Mouse (Mus musculus) embryonic facial prominence, embryonic 11.5 days (tissue): ENCODE measurements at regions not wholly inside any gene's neighbourhood (a gene's known extent, or its start where the extent isn't known, plus 50 kb on each side); places are given as distances from the start of the nearest gene placed in this dataset.

ENCODE experiments used
- ATAC-seq: fragments of 200-750 bp; cut with Nextera tagmentation; replicated peaks from 2 replicates; pipeline ENCODE4 v1.8.0; 2017; ENCODE audit warnings: low read depth; ENCODE audit not compliant: insufficient number of reproducible peaks, low FRiP score, low TSS enrichment
- DNase-seq: peaks from one replicate; pipeline ENCODE4 v3.0.0-alpha.2; 2015; ENCODE audit warnings: low spot score
- H3K27ac ChIP-seq: fragments of 300-500 bp; sonication (generic); replicated peaks from 2 replicates; pipeline ENCODE4 v1.5.1; 2014; ENCODE audit warnings: mild to moderate bottlenecking, low read depth, low read length, control low read depth
- H3K27me3 ChIP-seq: fragments of 300-500 bp; sonication (generic); 2 replicates; pipeline ENCODE4 v1.6.1; 2014; ENCODE audit warnings: mild to moderate bottlenecking, low read length, moderate library complexity, mixed read lengths; ENCODE audit not compliant: control insufficient read depth, insufficient read depth
- H3K36me3 ChIP-seq: fragments of 300-500 bp; sonication (generic); replicated peaks from 2 replicates; pipeline ENCODE4 v1.6.1; 2014; ENCODE audit warnings: low read depth, mild to moderate bottlenecking, low read length, moderate library complexity, mixed read lengths; ENCODE audit not compliant: control insufficient read depth, insufficient read depth
- H3K4me1 ChIP-seq: fragments of 300-500 bp; sonication (generic); 2 replicates; pipeline ENCODE4 v1.6.1; 2014; ENCODE audit warnings: low read length, mixed read lengths; ENCODE audit not compliant: control insufficient read depth, insufficient read depth
- H3K4me2 ChIP-seq: fragments of 300-500 bp; sonication (generic); 2 replicates; pipeline ENCODE4 v1.6.1; 2014; ENCODE audit warnings: low read depth, mild to moderate bottlenecking, control low read depth, low read length, moderate library complexity
- H3K4me3 ChIP-seq: fragments of 300-500 bp; sonication (generic); 2 replicates; pipeline ENCODE4 v1.5.1; 2014; ENCODE audit warnings: low read depth, low read length, control low read depth
- H3K9ac ChIP-seq: fragments of 300-500 bp; sonication (generic); replicated peaks from 2 replicates; pipeline ENCODE4 v1.6.1; 2014; ENCODE audit warnings: mild to moderate bottlenecking, control low read depth, low read length
- H3K9me3 ChIP-seq: fragments of 300-500 bp; sonication (generic); replicated peaks from 2 replicates; pipeline ENCODE4 v1.6.1; 2016; ENCODE audit warnings: mild to moderate bottlenecking, low read length, inconsistent platforms, mixed read lengths; ENCODE audit not compliant: control insufficient read depth
- WGBS: fragments of 180-500 bp; shearing (Covaris S2); extraction: QIAGEN DNeasy Blood & Tissue Kit; methylation state at CpG from one replicate; pipeline ENCODE4 v1.1.7; 2014; 5-methylcytosine and 5-hydroxymethylcytosine counted together

DNA sequence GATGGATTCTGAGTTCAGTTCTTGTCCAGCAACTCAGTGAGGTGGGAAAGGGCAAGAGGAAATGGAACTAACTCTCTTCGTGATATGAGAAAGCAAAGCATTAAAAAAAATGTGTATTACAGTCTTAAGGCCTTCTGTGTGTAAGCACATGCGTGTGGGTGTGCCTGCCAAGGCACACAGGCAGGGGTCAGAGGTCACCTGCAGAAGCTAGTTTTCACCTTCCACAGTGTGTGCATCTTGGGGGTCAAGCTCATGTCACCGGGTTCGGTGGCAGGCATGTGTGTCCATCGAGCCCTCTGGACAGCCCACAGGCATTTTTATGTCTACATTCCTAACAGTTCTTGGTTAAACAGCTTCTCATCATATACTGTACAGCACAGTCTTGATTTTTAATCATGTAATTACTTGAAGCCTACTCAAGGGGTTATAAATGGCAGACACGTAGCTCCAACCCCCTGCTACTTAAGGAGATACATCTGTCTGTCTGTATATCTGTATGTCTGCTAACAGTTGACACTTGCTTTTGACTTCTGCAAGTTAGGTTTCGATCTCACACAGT lies 98.7 kb upstream of the Arntl start:
- H3K27me3 ChIP-seq = no peaks in the 10 kb centered on the region
- no peaks in the 10 kb centered on the region for H3K36me3 ChIP-seq
- no peak overlapping the region for H3K4me2 ChIP-seq
- no peak for DNase-seq
- H3K4me3 ChIP-seq = no peak overlapping the region
- no peak for ATAC-seq
- H3K9me3 ChIP-seq = no peaks in the 10 kb centered on the region
- H3K9ac ChIP-seq = no peak overlapping the region
- no peak overlapping the region for H3K27ac ChIP-seq
- no peaks in the 10 kb centered on the region for H3K4me1 ChIP-seq
- 75% methylated on average over 7 of the region's 7 CpGs for WGBS

DNA sequence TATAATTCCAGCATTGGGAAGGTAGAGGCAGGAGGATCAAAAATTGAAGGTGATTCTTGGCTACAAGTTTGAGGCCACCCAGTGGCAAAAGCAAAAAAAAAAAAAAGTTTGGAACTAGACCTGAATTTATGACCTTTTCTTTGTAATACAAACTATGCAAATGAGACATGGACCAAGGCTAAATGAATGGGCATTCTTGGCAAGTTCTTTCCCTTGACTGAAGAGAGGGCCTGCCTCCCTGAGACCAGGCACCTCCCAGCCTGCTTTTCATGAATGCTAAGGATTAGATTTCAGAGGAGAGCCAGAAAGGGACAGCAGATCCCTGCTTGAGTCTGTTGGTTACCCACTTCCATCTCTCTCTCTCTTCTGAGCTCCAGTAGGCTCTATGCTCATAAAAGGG lies 97.8 kb upstream of the Arntl start:
- Histone ChIP-seq H3K4me3 (no peak overlapping the region), H3K9me3 (no peaks in the 10 kb centered on the region), H3K4me1 (no peaks in the 10 kb centered on the region), H3K9ac (no peak overlapping the region), H3K27me3 (no peaks in the 10 kb centered on the region), H3K27ac (no peak overlapping the region), H3K36me3 (no peaks in the 10 kb centered on the region), H3K4me2 (no peak overlapping the region)
- DNase-seq (no peak), ATAC-seq (no peak)

DNA sequence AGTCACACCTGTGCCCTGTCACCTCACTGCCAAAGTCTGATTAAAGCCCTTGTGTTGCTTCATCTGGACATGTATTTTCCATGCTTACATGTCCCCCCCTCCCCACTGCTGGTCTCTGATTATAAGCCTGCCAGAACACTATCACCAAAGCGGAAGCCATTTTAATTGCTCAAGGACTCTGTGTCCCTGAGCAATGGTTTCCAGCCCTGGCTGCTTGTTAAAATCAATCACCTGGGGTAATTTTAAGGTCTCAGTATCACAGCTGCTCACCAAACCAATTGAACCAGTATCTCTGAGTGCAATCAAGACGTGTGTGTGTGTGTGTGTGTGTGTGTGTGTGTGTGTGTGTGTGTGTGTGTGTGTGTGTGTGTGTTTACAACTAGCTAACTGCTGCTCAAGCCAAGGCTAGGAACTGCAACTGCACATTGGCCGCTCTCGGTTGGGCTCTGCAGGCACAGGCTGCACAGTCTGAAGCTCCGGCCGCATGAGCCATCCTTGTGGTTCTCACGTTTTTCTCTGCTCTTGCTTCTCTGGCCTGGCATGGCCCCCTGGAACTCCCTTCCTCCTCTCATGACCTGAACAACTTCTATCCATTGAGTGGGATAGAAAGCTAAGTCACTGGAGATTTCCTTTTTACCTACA lies 96.3 kb upstream of the Arntl start:
- H3K9me3 ChIP-seq = no peaks in the 10 kb centered on the region
- H3K4me1 ChIP-seq = no peaks in the 10 kb centered on the region
- no peaks in the 10 kb centered on the region for H3K27me3 ChIP-seq
- ATAC-seq = no peak
- H3K27ac ChIP-seq = no peak overlapping the region
- no peak overlapping the region for H3K9ac ChIP-seq
- WGBS = 67% methylated on average over 7 of the region's 7 CpGs
- no peaks in the 10 kb centered on the region for H3K36me3 ChIP-seq
- H3K4me2 ChIP-seq = no peak overlapping the region
- no peak overlapping the region for H3K4me3 ChIP-seq
- no peak for DNase-seq

GRCm38 (mm10) chr7:113113266-113113893 lies 93.9 kb upstream of the Arntl start:
- Histone ChIP-seq H3K4me2 (no peak overlapping the region), H3K27ac (no peak overlapping the region), H3K36me3 (no peaks in the 10 kb centered on the region), H3K27me3 (no peaks in the 10 kb centered on the region), H3K9me3 (no peaks in the 10 kb centered on the region), H3K9ac (no peak overlapping the region), H3K4me1 (no peaks in the 10 kb centered on the region), H3K4me3 (no peak overlapping the region)
- DNase-seq = no peak
- WGBS = 63% methylated on average over 10 of the region's 10 CpGs
- ATAC-seq = no peak

DNA sequence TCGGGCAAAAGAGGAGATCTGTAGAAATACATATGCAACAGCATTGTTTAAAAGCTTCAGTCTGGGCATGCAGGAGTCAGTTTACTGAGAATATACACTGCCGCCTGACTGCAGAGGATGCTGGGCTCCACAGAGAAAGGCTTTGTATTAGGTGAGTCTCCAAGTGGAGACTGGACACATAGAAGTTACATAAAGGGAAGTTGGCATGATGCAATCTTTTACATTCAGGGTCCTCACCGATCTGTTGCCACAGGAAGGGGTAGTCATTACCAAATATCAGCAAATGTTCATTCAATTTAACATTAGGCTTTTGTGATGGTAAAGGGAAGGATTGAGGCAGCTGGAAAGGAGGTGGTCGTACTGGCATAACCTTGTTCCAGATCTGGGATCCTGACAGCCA lies 89.7 kb upstream of the Arntl start:
- Histone ChIP-seq H3K4me2 (no peak overlapping the region), H3K27me3 (no peaks in the 10 kb centered on the region), H3K27ac (no peak overlapping the region), H3K9me3 (no peaks in the 10 kb centered on the region), H3K9ac (no peak overlapping the region), H3K4me3 (no peak overlapping the region), H3K36me3 (no peaks in the 10 kb centered on the region), H3K4me1 (no peaks in the 10 kb centered on the region)
- ATAC-seq (no peak), DNase-seq (no peak)
- WGBS = 85% methylated on average over 4 of the region's 4 CpGs

GRCm38 (mm10) chr7:113121911-113122319 lies 85.3 kb upstream of the Arntl start:
- DNase-seq (no peak), ATAC-seq (no peak)
- no peak overlapping the region for H3K4me2 ChIP-seq
- H3K36me3 ChIP-seq = no peaks in the 10 kb centered on the region
- 56% methylated on average over 6 of the region's 6 CpGs for WGBS
- H3K9ac ChIP-seq = no peak overlapping the region
- no peak overlapping the region for H3K27ac ChIP-seq
- H3K4me1 ChIP-seq = no peaks in the 10 kb centered on the region
- H3K9me3 ChIP-seq = no peaks in the 10 kb centered on the region
- H3K4me3 ChIP-seq = no peak overlapping the region
- no peaks in the 10 kb centered on the region for H3K27me3 ChIP-seq

DNA sequence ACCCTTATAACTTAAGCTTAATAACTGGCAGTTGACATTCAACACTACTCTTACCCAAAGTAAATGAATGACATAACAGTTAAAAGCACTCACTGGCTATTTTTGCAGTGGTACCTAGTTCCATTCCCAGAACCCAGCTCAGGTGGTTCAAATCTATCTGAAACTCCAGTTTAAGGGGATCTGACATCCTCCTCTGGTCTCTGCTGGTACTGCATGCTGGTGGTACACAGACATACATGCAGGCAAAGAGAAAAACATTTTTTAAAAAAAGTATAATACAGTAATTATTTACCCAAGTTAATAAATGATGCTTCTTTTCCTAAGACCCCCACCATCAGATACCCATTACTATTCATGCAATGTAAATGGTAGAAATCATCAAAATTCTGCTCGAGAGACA lies 81.3 kb upstream of the Arntl start:
- Histone ChIP-seq H3K4me3 (no peak overlapping the region), H3K4me1 (no peaks in the 10 kb centered on the region), H3K27me3 (no peaks in the 10 kb centered on the region), H3K36me3 (no peaks in the 10 kb centered on the region), H3K4me2 (no peak overlapping the region), H3K9me3 (no peaks in the 10 kb centered on the region), H3K27ac (no peak overlapping the region), H3K9ac (no peak overlapping the region)
- 71% methylated on average over 1 of the region's 1 CpGs for WGBS
- ATAC-seq = no peak
- DNase-seq = no peak

- ATAC-seq (no peak), DNase-seq (no peak)
- Histone ChIP-seq H3K9ac (no peak overlapping the region), H3K4me1 (no peaks in the 10 kb centered on the region), H3K27me3 (no peaks in the 10 kb centered on the region), H3K27ac (no peak overlapping the region), H3K4me3 (no peak overlapping the region), H3K4me2 (no peak overlapping the region), H3K9me3 (no peaks in the 10 kb centered on the region), H3K36me3 (no peaks in the 10 kb centered on the region)
- 79% methylated on average over 6 of the region's 6 CpGs for WGBS
Measured at GRCm38 (mm10) chr7:113130552-113130951, 76.7 kb upstream of the Arntl start.
